Mouse (Mus musculus) kidney, postnatal 0 days (tissue): ENCODE results near the gene Fgr. TPM values are rescaled to one million over a fixed set of nuclear protein-coding genes. Genes with fewer than 3 reads are reported as not detected.

Experiments used
- ATAC-seq: fragments of 200-750 bp; cut with Nextera tagmentation; replicated peaks from 2 replicates; pipeline ENCODE4 v1.8.0; 2017; ENCODE audit warnings: low read depth, moderate number of reproducible peaks, moderate TSS enrichment, moderate library complexity; ENCODE audit not compliant: low FRiP score
- DNase-seq: peaks from one replicate; pipeline ENCODE4 v3.0.0-alpha.2; 2016; ENCODE audit warnings: low spot score
- H3K27ac ChIP-seq: fragments of 300-500 bp; sonication (generic); 2 replicates; pipeline ENCODE4 v1.5.1; 2014; ENCODE audit warnings: mild to moderate bottlenecking
- H3K27me3 ChIP-seq: fragments of 300-500 bp; sonication (generic); 2 replicates; pipeline ENCODE4 v1.6.1; 2014; ENCODE audit warnings: low read length, mixed read lengths; ENCODE audit not compliant: insufficient read depth
- H3K36me3 ChIP-seq: fragments of 300-500 bp; sonication (generic); 2 replicates; pipeline ENCODE4 v1.6.1; 2014; ENCODE audit warnings: low read length, mixed read lengths; ENCODE audit not compliant: insufficient read depth
- H3K4me1 ChIP-seq: fragments of 300-500 bp; sonication (generic); replicated peaks from 2 replicates; pipeline ENCODE4 v1.6.1; 2014; ENCODE audit warnings: antibody characterized with exemption, low read length, mixed read lengths; ENCODE audit not compliant: insufficient read depth
- H3K4me2 ChIP-seq: fragments of 300-500 bp; sonication (generic); 2 replicates; pipeline ENCODE4 v1.6.1; 2014; ENCODE audit warnings: mild to moderate bottlenecking, low read length, moderate library complexity, mixed read lengths
- H3K4me3 ChIP-seq: fragments of 300-500 bp; sonication (generic); replicated peaks from 2 replicates; pipeline ENCODE4 v1.5.1; 2014; ENCODE audit warnings: low read depth, low read length
- H3K9ac ChIP-seq: fragments of 300-500 bp; sonication (generic); 2 replicates; pipeline ENCODE4 v1.6.1; 2014; ENCODE audit warnings: low read depth, low read length
- H3K9me3 ChIP-seq: fragments of 300-500 bp; sonication (generic); replicated peaks from 2 replicates; pipeline ENCODE4 v1.6.1; 2016; ENCODE audit warnings: low read length, inconsistent platforms, mixed read lengths
- CTCF ChIP-seq: IDR thresholded peaks from 2 replicates; pipeline ENCODE4 v1.5.1; 2016; ENCODE audit warnings: antibody characterized with exemption, low read depth, mild to moderate bottlenecking, moderate library complexity
- WGBS: fragments of 180-500 bp; shearing (Covaris S2); extraction: QIAGEN DNeasy Blood & Tissue Kit; methylation state at CpG from one replicate; pipeline ENCODE4 v1.1.7; 2014; 5-methylcytosine and 5-hydroxymethylcytosine counted together
- polyA plus RNA-seq: library from polyadenylated mRNA; unstranded; fragments of >200 nt; fragmentation: Nextera tagmentation; extraction: Ambion mirVana; gene quantifications from 2 replicates; pipeline ENCODE4 v1.2.1, GENCODE M21; 2015

Gene Fgr
- polyA plus RNA-seq, 1 experiment from 2014 or later, result 0.51 TPM

DNA sequence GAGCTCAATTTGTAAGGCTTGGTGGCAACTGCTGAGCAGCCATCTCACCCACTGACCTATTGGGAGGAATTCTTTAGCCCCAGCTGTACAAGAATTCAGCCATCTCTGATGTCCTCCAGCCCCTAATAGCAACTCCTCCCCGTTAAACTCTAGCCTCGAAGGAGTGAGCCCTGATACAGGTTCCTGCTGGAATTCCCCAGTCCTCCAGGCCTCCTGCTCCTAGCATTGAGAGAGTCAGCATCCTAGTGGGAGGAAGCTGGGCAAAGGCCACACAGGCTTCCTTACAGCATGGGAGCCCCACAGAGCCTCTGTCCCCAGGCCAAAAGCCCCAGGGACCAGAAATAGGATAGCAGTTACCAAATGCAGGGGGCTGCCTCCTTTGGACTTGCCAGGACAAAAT, 10.5 kb upstream of the Fgr start:
- Histone ChIP-seq H3K4me2 (no peak overlapping the region), H3K27ac (no peak overlapping the region), H3K4me1 (peaks cover 9% of the 10 kb centered on the region; the same call in 1 of the 2 replicates), H3K9ac (no peak overlapping the region), H3K9me3 (no peaks in the 10 kb centered on the region), H3K4me3 (no peak overlapping the region), H3K36me3 (no peaks in the 10 kb centered on the region), H3K27me3 (no peaks in the 10 kb centered on the region)
- DNase-seq (no peak), ATAC-seq (no peak; the same call in 1 of the 2 replicates)
- TF ChIP-seq CTCF, result no peak
- 21% methylated on average over 2 of the region's 2 CpGs for WGBS

- TF ChIP-seq CTCF, result no peak
- H3K4me3 ChIP-seq, result no peak overlapping the region
- peaks cover 3% of the 10 kb centered on the region; the same call in 1 of the 2 replicates for H3K4me1 ChIP-seq
- H3K27me3 ChIP-seq, result no peaks in the 10 kb centered on the region
- H3K27ac ChIP-seq, result no peak overlapping the region
- H3K4me2 ChIP-seq, result no peak overlapping the region
- no peaks in the 10 kb centered on the region for H3K9me3 ChIP-seq
- H3K9ac ChIP-seq, result no peak overlapping the region
- WGBS, result 50% methylated on average over 3 of the region's 3 CpGs
- no peaks in the 10 kb centered on the region for H3K36me3 ChIP-seq
- no peak for ATAC-seq
- no peak for DNase-seq
Measured at GRCm38 (mm10) chr4:132964064-132964463, 9.8 kb upstream of the Fgr start.

- no peaks in the 10 kb centered on the region for H3K27me3 ChIP-seq
- no peak overlapping the region for H3K4me2 ChIP-seq
- DNase-seq (no peak), ATAC-seq (no peak)
- H3K9ac ChIP-seq, result no peak overlapping the region
- H3K4me3 ChIP-seq, result no peak overlapping the region
- H3K4me1 ChIP-seq, result no peaks in the 10 kb centered on the region
- no peak for TF ChIP-seq CTCF
- WGBS, result 68% methylated on average over 5 of the region's 5 CpGs
- no peaks in the 10 kb centered on the region for H3K36me3 ChIP-seq
- no peaks in the 10 kb centered on the region for H3K9me3 ChIP-seq
- no peak overlapping the region for H3K27ac ChIP-seq
Measured at GRCm38 (mm10) chr4:132964473-132964872, 9.4 kb upstream of the Fgr start.

GRCm38 (mm10) chr4:132968105-132968938, 5.6 kb upstream of the Fgr start:
- no peak for ATAC-seq

DNA sequence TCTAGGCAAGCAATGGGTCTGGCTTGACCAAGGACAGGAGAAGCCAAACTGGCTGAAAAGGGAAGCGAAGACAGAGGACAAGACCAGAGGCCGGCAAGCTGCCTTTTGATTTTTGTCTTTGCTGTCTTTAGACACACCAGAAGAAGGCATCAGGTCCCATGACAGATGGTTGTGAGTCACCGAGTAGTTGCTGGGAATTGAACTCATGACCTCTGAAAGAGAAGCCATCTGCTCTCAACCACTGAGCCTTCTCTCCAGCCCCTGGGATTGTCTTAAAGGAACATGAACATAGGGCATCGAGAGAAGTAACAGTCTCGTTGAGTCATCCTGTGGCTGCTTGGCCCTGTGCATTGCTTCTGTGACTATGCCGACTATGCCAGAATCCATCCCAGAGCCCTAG, 2.3 kb upstream of the Fgr start:
- TF ChIP-seq CTCF, result no peak
- peaks cover 19% of the 10 kb centered on the region for H3K4me1 ChIP-seq
- H3K9me3 ChIP-seq, result no peaks in the 10 kb centered on the region
- 71% methylated on average over 6 of the region's 6 CpGs for WGBS
- no peak overlapping the region for H3K27ac ChIP-seq
- no peaks in the 10 kb centered on the region for H3K36me3 ChIP-seq
- H3K4me2 ChIP-seq, result no peak overlapping the region
- no peak for DNase-seq
- no peak overlapping the region for H3K4me3 ChIP-seq
- ATAC-seq, result no peak
- H3K27me3 ChIP-seq, result no peaks in the 10 kb centered on the region
- H3K9ac ChIP-seq, result no peak overlapping the region

More at GRCm38 (mm10) chr4:132968105-132968938, 5.6 kb upstream of the Fgr start:
- TF ChIP-seq CTCF, result no peak
- H3K36me3 ChIP-seq, result no peaks in the 10 kb centered on the region
- no peak overlapping the region for H3K27ac ChIP-seq
- no peak overlapping the region for H3K4me3 ChIP-seq
- WGBS, result 42% methylated on average over 6 of the region's 6 CpGs
- H3K4me2 ChIP-seq, result no peak overlapping the region
- no peaks in the 10 kb centered on the region for H3K4me1 ChIP-seq
- H3K9ac ChIP-seq, result no peak overlapping the region
- no peak for DNase-seq
- H3K9me3 ChIP-seq, result no peaks in the 10 kb centered on the region
- no peaks in the 10 kb centered on the region for H3K27me3 ChIP-seq

DNA sequence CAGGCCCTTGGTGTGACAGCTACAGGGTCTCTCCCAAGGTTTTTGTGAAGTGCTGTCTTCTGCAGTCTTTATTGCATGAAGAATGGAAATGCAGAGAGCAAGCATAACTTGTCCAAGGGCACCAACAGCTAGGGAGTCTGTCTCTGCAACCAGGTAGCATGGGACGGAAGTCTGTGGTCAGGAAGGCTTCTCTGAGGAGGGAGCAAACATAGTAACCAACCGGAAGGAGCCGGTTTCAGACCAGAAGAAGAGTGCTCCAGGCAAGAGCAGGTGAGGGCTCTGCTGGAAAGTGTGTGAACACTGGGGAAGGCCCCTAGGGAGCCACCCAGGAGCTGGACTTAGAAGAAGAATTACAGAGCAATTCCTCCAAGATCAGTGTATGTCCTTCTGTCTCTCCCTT, 1.8 kb upstream of the Fgr start:
- Histone ChIP-seq H3K4me2 (no peak overlapping the region), H3K9ac (no peak overlapping the region), H3K9me3 (no peaks in the 10 kb centered on the region), H3K27me3 (no peaks in the 10 kb centered on the region), H3K27ac (no peak overlapping the region), H3K4me1 (peaks cover 23% of the 10 kb centered on the region), H3K36me3 (no peaks in the 10 kb centered on the region), H3K4me3 (no peak overlapping the region)
- TF ChIP-seq CTCF, result no peak
- 73% methylated on average over 3 of the region's 3 CpGs for WGBS
- ATAC-seq, result no peak
- no peak for DNase-seq
